Mouse (Mus musculus): ENCODE measurements around the gene Pan3. TPM values are rescaled to one million over a fixed set of nuclear protein-coding genes. Genes with fewer than 3 reads are reported as not detected.

The Pan3 gene
- polyA plus RNA-seq, 1 experiment from 2014 or later, result 46.9 TPM

GRCm38 (mm10) chr5:147495961-147496360, 66.0 kb downstream of the Pan3 start:
- Histone ChIP-seq H3K4me1 (peaks cover 6% of the 10 kb centered on the region; the same call in 1 of the 2 replicates), H3K27ac (no peak overlapping the region), H3K36me3 (peaks cover 13% of the 10 kb centered on the region; the same call in 1 of the 2 replicates), H3K9me3 (replicated peaks) (no peaks in the 10 kb centered on the region), H3K4me3 (no peak overlapping the region), H3K27me3 (ENCODE audit: low read depth, poor library complexity, severe bottlenecking) (no peaks in the 10 kb centered on the region)
- DNase-seq (ENCODE audit: low spot score), result no peak
- WGBS, result 92% methylated on average over 2 of the region's 2 CpGs

GRCm38 (mm10) chr5:147496921-147497320, 67.0 kb downstream of the Pan3 start:
- Histone ChIP-seq H3K27ac (no peak overlapping the region), H3K36me3 (peaks cover 13% of the 10 kb centered on the region; the same call in 1 of the 2 replicates), H3K4me1 (peaks cover 6% of the 10 kb centered on the region; the same call in 1 of the 2 replicates), H3K4me3 (no peak overlapping the region), H3K27me3 (ENCODE audit: low read depth, poor library complexity, severe bottlenecking) (no peaks in the 10 kb centered on the region), H3K9me3 (replicated peaks) (no peaks in the 10 kb centered on the region)
- DNase-seq (ENCODE audit: low spot score), result no peak
- 89% methylated on average over 4 of the region's 4 CpGs for WGBS

- no peaks in the 10 kb centered on the region for H3K9me3 ChIP-seq (replicated peaks)
- H3K27me3 ChIP-seq (ENCODE audit: low read depth, poor library complexity, severe bottlenecking), result no peaks in the 10 kb centered on the region
- no peak for DNase-seq (ENCODE audit: low spot score)
- peaks cover 11% of the 10 kb centered on the region; the same call in 1 of the 2 replicates for H3K36me3 ChIP-seq
- WGBS, result 67% methylated on average over 3 of the region's 3 CpGs
- peaks cover 6% of the 10 kb centered on the region; the same call in 1 of the 2 replicates for H3K4me1 ChIP-seq
- no peak overlapping the region for H3K4me3 ChIP-seq
- no peak overlapping the region for H3K27ac ChIP-seq
Observed at GRCm38 (mm10) chr5:147497714-147498113, 67.8 kb downstream of the Pan3 start.

GRCm38 (mm10) chr5:147501456-147501998, 71.6 kb downstream of the Pan3 start:
- H3K4me1 ChIP-seq, result peaks cover 6% of the 10 kb centered on the region; the same call in 1 of the 2 replicates
- no peak overlapping the region for H3K27ac ChIP-seq
- peaks cover 3% of the 10 kb centered on the region; the same call in 1 of the 2 replicates for H3K36me3 ChIP-seq
- DNase-seq (ENCODE audit: low spot score), result no peak
- WGBS, result 89% methylated on average over 2 of the region's 2 CpGs
- no peaks in the 10 kb centered on the region for H3K9me3 ChIP-seq (replicated peaks)
- no peaks in the 10 kb centered on the region for H3K27me3 ChIP-seq (ENCODE audit: low read depth, poor library complexity, severe bottlenecking)
- no peak overlapping the region for H3K4me3 ChIP-seq

GRCm38 (mm10) chr5:147502921-147503320, 73.0 kb downstream of the Pan3 start:
- Histone ChIP-seq H3K9me3 (replicated peaks) (no peaks in the 10 kb centered on the region), H3K36me3 (peaks cover 3% of the 10 kb centered on the region; the same call in 1 of the 2 replicates), H3K4me3 (no peak overlapping the region), H3K27ac (no peak overlapping the region), H3K4me1 (peaks cover 1% of the 10 kb centered on the region; the same call in 1 of the 2 replicates), H3K27me3 (ENCODE audit: low read depth, poor library complexity, severe bottlenecking) (no peaks in the 10 kb centered on the region)
- DNase-seq (ENCODE audit: low spot score), result no peak
- WGBS, result 92% methylated on average over 2 of the region's 2 CpGs

- Histone ChIP-seq H3K27me3 (ENCODE audit: low read depth, poor library complexity, severe bottlenecking) (no peaks in the 10 kb centered on the region), H3K9me3 (replicated peaks) (no peaks in the 10 kb centered on the region), H3K4me3 (no peak overlapping the region), H3K4me1 (no peaks in the 10 kb centered on the region), H3K27ac (no peak overlapping the region), H3K36me3 (no peaks in the 10 kb centered on the region)
- 94% methylated on average over 9 of the region's 9 CpGs for WGBS
- no peak for DNase-seq (ENCODE audit: low spot score)
Observed at GRCm38 (mm10) chr5:147511350-147511749, 81.4 kb downstream of the Pan3 start.

- Histone ChIP-seq H3K4me3 (no peak overlapping the region), H3K36me3 (peaks cover 88% of the 10 kb centered on the region), H3K4me1 (no peaks in the 10 kb centered on the region), H3K27ac (no peak overlapping the region), H3K9me3 (replicated peaks) (no peaks in the 10 kb centered on the region), H3K27me3 (ENCODE audit: low read depth, poor library complexity, severe bottlenecking) (no peaks in the 10 kb centered on the region)
- no peak for DNase-seq (ENCODE audit: low spot score)
- 93% methylated on average over 6 of the region's 6 CpGs for WGBS
Observed at GRCm38 (mm10) chr5:147527006-147527405, 97.0 kb downstream of the Pan3 start.

GRCm38 (mm10) chr5:147527788-147528187, 97.8 kb downstream of the Pan3 start:
- no peaks in the 10 kb centered on the region for H3K9me3 ChIP-seq (replicated peaks)
- no peak overlapping the region for H3K27ac ChIP-seq
- H3K4me3 ChIP-seq, result no peak overlapping the region
- no peaks in the 10 kb centered on the region for H3K4me1 ChIP-seq
- WGBS, result 94% methylated on average over 3 of the region's 3 CpGs
- H3K27me3 ChIP-seq (ENCODE audit: low read depth, poor library complexity, severe bottlenecking), result no peaks in the 10 kb centered on the region
- no peak for DNase-seq (ENCODE audit: low spot score)
- H3K36me3 ChIP-seq, result peaks cover 82% of the 10 kb centered on the region

GRCm38 (mm10) chr5:147532031-147532430, 102.1 kb downstream of the Pan3 start:
- H3K4me1 ChIP-seq, result no peaks in the 10 kb centered on the region
- no peak overlapping the region for H3K4me3 ChIP-seq
- 97% methylated on average over 6 of the region's 6 CpGs for WGBS
- no peak for DNase-seq (ENCODE audit: low spot score)
- H3K36me3 ChIP-seq, result peaks cover 74% of the 10 kb centered on the region
- no peak overlapping the region for H3K27ac ChIP-seq
- H3K9me3 ChIP-seq (replicated peaks), result no peaks in the 10 kb centered on the region
- no peaks in the 10 kb centered on the region for H3K27me3 ChIP-seq (ENCODE audit: low read depth, poor library complexity, severe bottlenecking)

- 96% methylated on average over 4 of the region's 4 CpGs for WGBS
- peaks cover 84% of the 10 kb centered on the region for H3K36me3 ChIP-seq
- no peaks in the 10 kb centered on the region for H3K9me3 ChIP-seq (replicated peaks)
Observed at GRCm38 (mm10) chr5:147539409-147539808, 109.4 kb downstream of the Pan3 start.

GRCm38 (mm10) chr5:147539815-147540214, 109.9 kb downstream of the Pan3 start:
- H3K36me3 ChIP-seq, result peaks cover 83% of the 10 kb centered on the region
- no peaks in the 10 kb centered on the region for H3K4me1 ChIP-seq
- no peak overlapping the region for H3K27ac ChIP-seq
- H3K9me3 ChIP-seq (replicated peaks), result no peaks in the 10 kb centered on the region
- H3K27me3 ChIP-seq (ENCODE audit: low read depth, poor library complexity, severe bottlenecking), result no peaks in the 10 kb centered on the region
- WGBS, result 93% methylated on average over 4 of the region's 4 CpGs
- DNase-seq (ENCODE audit: low spot score), result no peak
- H3K4me3 ChIP-seq, result no peak overlapping the region

More at GRCm38 (mm10) chr5:147539409-147539808, 109.4 kb downstream of the Pan3 start:
- H3K27me3 ChIP-seq (ENCODE audit: low read depth, poor library complexity, severe bottlenecking), result no peaks in the 10 kb centered on the region
- H3K4me1 ChIP-seq, result no peaks in the 10 kb centered on the region
- no peak overlapping the region for H3K27ac ChIP-seq
- H3K4me3 ChIP-seq, result no peak overlapping the region
- no peak for DNase-seq (ENCODE audit: low spot score)

GRCm38 (mm10) chr5:147542291-147542690, 112.3 kb downstream of the Pan3 start:
- DNase-seq (ENCODE audit: low spot score), result no peak
- H3K4me3 ChIP-seq, result no peak overlapping the region
- no peaks in the 10 kb centered on the region for H3K4me1 ChIP-seq
- no peaks in the 10 kb centered on the region for H3K27me3 ChIP-seq (ENCODE audit: low read depth, poor library complexity, severe bottlenecking)
- peaks cover 84% of the 10 kb centered on the region for H3K36me3 ChIP-seq
- no peaks in the 10 kb centered on the region for H3K9me3 ChIP-seq (replicated peaks)
- H3K27ac ChIP-seq, result no peak overlapping the region
- 84% methylated on average over 6 of the region's 6 CpGs for WGBS

- H3K4me1 ChIP-seq, result no peaks in the 10 kb centered on the region
- WGBS, result 80% methylated on average over 11 of the region's 11 CpGs
- DNase-seq (ENCODE audit: low spot score), result no peak
- no peaks in the 10 kb centered on the region for H3K9me3 ChIP-seq (replicated peaks)
- peaks cover 87% of the 10 kb centered on the region for H3K36me3 ChIP-seq
- no peak overlapping the region for H3K4me3 ChIP-seq
- H3K27ac ChIP-seq, result no peak overlapping the region
- no peaks in the 10 kb centered on the region for H3K27me3 ChIP-seq (ENCODE audit: low read depth, poor library complexity, severe bottlenecking)
Observed at GRCm38 (mm10) chr5:147545731-147546241, 115.8 kb downstream of the Pan3 start.
